Mouse (Mus musculus) spleen, adult 12 weeks (tissue): ENCODE data around the gene Kdm4b.

ENCODE experiments used
- DNase-seq: peaks from one replicate; pipeline ENCODE4 v3.0.0; 2022; ENCODE audit warnings: low spot score

Gene Kdm4b

DNA sequence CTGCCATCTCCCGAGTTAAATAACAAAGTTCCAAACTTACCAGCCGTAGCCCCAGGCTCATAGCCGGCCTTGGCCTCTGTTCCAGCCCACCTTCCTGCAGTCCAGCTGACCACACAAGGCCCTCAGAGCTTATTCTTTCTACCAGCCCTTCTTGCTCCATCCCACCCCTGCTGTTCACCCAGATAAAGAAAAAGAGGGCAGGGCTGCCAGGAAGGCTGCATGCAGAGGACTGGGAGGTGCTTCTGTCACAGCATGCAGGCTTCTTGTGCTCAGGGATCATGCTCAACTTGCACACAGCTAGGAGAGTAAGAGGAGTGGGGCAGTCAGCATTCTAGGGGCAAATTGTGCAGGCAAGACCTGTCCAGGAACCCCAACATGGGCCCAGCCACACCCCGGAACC, 22.3 kb downstream of the Kdm4b start:
- no peak for DNase-seq

DNA sequence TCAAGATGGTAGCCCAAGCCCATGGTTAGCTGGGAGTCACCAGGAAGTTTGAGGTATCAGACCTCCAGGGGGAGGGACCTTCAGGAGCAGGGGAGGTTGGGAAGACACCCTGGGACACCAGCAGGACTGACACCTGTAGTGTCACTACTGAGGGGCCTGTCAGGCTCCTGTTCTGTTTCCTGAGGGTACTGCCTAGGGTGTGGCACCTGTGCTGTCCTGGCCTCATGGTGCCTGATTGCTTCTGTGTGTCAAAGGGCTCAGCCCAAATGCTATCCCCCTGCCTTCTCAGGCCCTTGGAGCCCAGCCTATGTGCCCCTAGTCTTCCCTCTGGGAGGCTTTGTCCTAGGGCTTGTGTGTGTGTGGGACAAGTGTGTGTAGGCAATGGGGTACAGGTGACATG, 22.7 kb downstream of the Kdm4b start:
- DNase-seq, result no peak

DNA sequence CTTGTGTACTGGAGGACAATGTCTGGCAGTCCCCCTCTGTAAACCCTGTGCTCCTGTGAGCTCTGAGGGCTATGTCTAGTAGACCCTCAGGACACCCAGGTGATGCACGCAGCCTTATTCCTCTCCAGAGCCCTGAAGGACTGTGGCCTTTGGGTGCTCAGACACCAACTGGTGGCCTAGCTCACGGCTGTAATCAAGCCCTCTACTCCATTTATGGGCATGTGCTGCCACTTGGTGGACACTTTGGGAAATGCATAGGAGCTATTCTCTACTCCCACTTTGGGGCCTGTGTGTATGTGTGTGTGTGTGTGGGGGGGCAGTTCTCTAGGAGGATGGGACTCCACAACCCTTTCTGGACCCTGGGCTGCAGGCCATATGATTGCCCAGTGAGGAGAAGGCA, 24.8 kb downstream of the Kdm4b start:
- DNase-seq, result peak; percentile 70

DNA sequence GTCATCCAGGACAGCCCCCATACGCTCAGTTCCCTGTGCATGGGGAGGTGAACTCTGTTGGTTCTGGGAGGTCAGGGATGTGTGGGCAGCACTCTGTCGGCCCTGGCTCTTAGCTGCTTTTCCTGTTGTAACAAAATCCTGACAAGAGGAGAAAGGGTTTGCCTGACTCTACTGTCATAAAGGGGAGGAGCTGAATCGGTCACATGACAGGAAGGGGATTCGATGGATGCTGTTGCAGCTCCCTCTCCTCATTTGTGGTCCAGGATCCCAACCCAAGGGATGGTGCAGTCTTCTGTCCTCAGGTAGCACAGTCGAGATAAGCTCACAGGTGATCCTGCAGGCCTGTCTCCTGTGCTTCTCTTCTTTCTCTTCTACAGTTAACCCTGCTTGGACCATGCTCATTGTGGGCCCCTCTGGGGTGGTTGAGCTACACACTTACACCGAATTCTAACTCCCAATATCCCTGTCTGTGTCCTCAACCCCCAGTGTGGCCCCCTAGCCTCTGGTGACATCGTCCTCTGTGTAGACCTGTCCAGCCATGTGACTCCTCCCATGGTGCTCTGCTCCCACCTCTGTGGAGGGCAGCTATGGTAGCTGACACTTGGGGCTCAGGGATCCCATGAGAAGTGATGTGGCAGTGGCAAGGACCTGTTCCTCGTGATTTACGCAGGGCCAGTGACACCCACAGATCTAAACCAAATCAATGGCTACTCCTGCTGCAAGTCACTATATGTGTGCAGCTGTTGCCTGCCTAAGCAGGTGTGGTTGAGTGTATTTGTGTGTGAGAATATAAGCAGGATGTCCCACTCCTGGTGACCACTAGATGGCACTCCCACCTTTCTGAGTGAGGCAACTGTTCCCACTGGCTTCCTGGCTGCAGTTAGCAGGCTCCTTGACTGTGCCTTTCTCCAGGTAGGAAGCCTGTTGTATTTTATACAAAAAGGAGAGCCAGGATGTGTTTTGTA, 31.3 kb downstream of the Kdm4b start:
- DNase-seq, result peak; percentile 43

DNA sequence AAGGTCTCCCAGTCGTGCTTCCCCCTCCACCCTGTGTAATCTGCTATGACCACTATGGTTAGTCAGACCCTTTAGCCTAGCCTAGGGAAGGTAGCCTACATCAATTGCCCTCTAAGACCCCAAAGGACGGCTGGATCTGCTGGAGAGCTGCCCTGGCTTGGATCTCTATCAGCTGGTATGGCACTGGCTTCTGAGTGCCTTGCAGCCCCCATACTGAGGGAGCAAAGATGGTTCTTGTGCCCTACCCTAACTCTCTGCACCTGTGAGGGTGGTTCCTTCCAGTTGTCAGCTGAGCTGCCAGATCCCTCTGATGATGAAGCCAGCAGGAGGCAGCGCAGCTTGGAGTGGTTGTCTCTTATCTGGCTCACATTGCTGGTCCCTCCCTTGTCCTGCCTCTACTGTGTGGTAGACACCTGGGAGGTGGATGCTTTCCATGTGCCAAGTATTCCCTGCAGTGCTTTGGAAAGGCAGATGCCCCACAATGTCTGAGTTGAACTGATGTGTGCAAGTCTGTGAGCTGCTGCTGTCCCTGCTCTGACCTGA, 33.4 kb downstream of the Kdm4b start:
- no peak for DNase-seq

DNA sequence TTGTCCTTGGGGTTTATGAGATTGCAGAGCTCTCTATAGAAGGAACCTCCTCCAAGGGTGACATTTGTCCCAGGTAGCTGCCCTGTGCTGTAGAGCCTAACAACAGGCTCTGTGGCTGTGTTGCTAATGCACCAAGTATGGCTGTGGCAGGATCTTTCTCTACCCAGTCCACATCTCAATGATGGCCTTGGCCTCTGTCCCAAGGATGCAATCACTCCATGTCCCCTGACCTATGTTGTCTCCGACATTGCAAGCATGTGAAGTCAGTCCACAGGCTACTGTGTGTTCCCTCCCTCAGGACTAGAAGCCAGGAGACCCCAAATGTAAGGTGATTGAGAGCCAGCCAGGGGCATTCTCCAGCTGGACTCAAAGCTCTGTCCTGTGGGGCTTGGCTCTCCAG, 34.0 kb downstream of the Kdm4b start:
- DNase-seq, result no peak

DNA sequence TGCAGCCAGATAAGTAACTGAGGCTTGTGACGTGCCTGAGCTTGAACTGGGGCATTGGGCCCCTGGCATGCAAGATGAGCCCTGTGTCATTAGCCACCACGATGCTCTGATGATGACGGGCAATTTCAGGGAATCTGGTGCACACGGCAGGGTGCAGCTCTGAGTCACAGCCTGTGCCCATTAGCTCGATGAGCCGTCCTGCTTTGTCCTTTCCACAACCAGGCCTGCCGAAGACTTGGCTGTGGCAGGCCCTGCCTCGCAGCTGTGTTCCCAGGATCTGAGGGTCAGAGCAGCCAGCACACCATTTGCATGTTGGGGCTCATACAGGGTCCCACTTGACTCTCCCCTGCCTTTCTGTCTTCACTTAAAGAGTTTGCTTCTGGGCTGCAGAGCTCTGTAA, 34.6 kb downstream of the Kdm4b start:
- no peak for DNase-seq

DNA sequence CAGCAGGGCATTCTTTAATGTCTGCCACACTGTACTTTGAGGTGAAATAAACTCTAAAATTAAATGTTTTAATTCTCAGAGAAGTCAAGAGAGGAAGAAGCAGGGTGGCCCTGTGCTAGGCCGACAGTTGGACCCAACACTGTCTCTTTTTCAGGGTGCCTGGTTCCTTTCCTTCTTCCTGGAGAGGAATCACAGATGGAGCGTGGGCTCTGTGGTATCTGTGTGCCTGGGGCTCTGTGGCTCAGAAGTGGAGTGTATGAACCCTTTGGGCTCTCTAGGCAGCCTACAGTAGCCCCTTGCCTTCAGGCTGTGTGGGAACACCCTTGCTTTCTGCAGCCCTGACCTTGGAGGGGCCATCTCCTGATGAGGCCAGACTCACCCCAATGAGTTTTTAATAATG, 35.7 kb downstream of the Kdm4b start:
- DNase-seq, result no peak

DNA sequence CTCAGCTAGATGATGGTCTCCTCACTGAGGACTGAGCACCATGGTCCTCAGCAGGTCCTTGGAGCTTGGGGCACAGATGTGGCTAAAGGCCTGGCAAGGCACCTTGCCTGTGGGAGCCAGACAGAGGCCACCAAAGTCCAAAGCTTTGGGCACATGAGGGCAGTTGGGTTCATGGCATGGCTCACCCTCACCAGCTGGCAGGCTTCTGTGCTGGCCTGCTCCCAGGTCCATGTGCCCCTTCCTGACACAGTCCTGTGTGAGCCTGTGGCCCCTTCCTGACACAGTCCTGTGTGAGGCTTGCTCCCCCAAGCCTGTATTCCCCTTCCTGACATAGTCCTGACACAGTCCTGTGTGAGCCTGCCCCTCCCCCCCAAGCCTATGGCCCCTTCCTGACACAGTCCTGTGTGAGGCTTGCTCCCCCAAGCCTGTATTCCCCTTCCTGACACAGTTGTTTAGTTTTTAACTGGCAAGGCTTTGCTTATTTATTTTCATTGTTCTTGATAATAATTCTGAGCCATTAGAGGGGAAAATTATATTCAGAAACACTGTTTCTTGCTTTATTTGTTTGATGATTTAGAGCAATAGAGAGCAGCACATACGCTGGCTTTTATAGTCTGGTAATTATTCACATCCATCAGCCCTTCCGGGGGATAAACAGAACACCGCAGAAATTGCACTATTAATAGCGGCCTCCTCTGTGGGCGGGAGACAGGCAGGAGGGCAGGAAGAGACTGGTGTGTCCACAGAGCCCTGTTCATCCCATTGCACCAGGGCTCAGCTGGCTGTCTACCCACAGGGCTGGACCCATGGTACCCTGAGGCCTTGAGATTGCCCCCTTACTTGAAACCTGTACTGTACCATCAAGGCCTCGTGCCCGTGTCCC, 40.2 kb downstream of the Kdm4b start:
- DNase-seq, result no peak

DNA sequence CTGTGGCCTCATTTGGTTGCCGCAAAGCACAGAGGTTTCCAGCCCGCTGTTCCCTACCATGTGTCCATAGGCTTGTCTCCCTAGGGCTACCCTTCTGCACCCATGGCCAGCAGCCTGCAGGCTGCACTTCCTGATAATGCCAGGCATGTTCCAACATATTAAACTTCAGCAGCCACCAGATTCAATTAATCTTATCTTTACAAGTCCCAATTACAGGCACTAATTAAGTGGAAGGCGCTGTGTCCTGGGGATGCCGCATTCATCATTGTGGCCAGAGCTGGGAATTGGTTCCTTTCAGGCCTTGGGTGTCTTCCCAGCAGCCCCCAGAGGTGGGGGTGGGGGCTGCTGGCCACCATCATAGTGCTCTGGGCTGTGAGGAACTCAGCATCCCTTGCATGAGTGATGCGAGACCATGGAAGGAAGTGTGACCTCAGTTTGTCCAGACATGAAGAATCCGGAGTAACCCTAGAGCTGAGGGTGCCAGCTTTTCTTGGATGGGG, 42.5 kb downstream of the Kdm4b start:
- DNase-seq, result no peak

DNA sequence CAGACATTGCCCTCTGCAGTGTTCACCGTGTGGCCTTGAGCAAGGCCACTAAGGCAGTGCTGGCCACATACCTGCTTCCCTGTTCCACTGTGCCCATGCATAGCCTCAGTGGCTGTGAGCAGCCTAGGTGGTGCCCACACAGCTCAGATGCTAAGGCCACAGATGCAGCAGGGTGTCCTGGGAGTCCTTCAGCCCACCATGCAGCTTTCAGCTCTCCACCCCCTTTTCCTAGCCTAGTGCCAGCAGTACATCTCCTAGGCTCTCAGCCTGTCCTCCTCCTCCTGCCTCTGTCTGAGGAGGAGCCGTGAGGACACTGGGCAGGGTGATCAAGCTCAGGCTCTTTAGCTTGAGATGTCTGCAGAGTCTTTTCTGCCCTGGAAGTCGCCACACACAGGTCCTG, 44.2 kb downstream of the Kdm4b start:
- no peak for DNase-seq

DNA sequence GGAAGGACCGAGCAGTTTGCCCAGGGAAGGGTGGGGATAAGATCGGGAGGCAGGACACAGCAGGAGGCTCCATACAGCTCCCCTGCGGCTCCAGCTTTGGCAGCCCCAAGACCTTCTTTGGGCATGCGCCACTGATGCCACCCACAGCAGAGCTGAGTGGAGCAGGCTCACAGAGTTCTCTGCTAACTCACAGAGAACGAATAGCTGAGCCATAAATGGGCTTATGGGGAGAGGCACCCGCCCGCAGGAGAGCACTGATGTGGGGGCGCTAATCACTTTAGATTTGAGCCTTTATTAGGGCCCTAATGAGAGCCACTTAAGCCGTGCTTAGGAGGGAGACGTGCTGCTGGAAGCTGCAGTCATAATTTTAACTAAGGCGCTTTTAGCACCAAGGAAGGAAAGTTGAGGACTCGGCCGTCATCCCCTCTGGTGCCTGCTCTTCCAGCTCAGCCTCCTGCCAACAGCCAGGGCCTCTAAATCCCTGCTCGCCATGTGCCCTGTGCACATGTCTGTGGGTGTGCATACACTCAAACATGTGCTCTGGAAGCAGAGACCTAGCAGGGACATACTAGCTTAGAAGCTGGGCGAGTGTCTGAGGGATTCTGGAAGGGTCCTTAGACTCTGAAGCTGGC, 45.3 kb downstream of the Kdm4b start:
- DNase-seq, result no peak

DNA sequence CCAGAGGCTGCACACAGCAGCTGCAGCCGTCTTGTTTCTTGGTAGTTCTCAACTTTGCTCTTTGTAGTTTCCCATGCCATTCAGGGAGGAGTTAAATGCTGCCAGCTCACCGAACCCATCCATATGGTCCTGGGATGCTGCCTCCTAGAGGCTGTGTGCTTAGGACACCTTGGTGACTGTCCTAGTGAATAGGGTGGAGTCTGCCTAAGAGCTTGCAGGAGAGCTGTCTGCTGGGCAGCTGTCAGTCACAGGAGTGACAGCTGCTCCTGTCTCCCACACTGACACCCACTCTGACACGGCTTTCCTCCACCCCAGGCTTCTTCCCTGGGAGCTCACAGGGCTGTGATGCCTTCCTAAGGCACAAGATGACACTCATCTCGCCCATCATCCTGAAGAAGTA, 46.2 kb downstream of the Kdm4b start:
- no peak for DNase-seq

DNA sequence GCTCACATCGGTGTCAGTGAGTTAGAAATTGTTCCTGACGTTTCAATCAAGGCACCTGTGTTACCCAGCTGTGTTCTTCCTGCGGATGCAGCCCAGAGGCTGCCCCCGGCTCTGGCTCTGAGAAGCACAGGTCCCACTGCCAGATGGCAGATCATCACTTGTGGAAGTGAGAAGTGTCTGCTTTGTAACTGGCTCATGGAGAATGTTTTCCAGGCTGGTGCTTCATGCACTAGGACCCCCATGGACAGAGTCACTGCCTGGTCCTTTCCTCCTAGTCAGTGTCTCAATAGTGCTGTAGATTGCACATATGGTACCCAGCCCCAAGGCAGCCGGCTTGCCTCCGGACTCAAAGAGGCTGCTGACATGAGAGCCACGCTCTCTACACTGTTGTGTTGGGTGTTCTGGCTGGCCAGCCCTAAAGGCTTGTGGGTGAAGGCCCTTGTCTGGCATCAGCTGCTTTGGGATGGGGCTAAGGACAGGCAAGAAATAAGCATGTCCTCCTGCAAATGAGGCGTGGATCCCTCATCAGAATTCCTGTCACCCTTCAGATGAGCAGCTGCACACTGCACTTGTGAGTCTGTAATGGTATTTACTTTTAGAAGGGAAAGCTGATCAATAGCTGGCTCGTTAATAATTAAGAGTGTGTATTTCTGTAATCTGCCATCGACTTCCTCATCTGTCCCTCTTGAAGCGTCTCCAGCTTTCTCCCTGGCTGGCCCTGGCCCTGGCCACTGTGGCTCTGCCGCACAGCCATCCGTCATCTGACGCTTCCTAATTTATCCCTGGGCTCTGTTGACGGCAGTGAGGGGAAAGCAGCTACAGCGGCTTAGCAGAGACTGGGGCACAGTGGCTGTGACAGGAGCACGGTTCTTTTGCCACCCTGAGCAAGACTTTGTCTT, 47.5 kb downstream of the Kdm4b start:
- no peak for DNase-seq

DNA sequence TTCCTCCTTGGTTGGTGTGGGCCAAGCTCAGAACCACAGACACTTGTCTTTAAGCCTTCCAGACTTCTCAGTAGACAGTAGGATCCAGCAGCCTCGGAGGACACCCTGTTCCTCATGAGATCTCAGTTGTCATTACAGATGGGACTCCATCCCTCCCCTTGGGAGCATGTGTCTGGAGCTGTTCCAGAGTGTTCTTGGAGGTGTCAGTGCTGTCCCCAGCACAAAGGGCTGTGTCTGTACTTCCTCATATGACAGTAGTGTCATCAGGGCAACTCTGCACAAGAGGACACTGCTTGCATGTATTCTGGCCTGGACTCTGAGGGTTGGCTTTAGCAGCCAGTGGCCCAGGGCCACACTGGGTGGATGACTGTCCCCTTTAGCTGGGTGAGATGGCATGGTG, 49.0 kb downstream of the Kdm4b start:
- no peak for DNase-seq

DNA sequence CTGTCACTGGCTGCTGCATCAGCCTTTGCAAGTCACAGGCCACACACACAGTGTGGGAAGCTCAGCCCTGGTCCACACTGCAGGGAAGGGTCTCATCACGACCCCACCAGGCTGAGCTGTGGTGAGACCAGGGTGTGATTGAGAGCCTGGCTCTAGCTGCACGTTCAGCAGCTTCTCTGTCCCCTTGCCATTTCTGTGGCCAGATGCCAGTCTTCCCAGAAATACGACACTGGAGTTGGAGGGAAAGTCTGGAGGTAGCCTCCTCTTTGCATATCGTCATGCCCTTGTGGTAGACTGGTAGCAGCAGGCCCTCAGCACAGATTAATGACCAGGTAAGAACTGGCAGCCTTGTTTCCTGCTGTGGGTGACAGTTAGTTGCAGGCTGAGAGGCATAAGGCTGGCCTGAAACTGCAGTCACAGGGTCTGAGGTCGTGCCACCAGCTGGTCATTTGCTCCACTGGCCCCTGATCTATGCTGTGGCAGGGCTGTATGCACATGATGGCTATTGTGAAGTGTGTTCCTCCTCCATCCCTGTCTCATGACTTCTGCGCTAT, 53.5 kb downstream of the Kdm4b start:
- DNase-seq, result no peak

DNA sequence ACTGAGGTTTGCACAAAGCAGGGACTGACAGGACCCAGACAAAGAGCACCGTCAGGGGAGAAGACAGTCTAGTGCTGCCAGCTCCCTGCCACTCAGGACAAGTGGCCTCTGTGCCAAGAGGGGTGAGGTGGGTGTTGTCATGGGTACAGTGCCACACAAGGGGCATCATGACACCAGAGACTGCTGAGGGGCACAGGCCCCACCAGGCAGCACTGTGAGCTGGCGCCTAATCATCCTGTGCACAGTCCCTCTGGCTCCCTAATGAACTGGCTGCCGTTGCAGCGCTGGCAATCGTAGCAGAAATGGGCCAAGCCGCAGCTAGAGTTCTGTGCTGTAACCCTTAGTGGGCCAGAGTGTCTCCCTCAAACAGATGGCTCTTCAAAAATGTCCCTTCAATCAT, 54.4 kb downstream of the Kdm4b start:
- no peak for DNase-seq

DNA sequence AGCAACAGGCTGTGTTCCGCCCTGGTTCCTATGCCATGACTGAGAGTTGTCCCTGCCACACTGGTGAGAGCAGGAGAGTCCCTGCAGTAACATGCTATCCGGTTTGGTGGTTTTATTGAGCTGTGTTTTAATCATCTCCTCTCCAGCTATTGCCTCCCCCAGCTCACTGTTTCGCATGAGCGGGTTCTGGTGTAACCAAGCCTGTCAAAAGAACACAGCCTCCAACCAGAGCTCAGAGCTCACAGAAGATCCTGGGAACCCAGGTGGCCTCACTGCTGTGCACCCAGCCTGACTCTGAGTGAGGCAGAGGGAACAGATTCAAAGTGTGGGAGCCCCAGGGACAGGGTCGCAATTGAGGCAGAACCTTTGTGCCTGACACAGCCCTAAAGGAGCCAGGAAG, 55.3 kb downstream of the Kdm4b start:
- DNase-seq, result no peak

DNA sequence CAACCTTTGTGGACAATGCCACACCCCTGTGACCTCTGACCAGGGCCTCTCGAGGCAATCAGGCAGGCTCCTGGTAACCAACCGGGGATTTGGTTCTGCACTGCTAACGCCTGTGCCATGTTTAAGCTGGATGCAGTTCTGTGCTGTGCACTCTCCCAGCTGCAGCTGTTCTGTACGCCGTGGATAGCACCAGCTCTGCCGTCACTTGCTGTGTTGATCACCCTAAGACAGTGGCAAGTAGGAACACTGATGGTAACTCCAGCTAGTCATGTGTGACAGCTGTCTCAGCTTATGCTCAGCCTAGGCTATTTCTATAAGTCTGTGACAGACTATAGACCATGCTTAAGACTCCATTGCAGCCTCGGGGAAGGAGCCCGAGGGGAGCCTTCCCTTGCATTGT, 57.1 kb downstream of the Kdm4b start:
- no peak for DNase-seq

DNA sequence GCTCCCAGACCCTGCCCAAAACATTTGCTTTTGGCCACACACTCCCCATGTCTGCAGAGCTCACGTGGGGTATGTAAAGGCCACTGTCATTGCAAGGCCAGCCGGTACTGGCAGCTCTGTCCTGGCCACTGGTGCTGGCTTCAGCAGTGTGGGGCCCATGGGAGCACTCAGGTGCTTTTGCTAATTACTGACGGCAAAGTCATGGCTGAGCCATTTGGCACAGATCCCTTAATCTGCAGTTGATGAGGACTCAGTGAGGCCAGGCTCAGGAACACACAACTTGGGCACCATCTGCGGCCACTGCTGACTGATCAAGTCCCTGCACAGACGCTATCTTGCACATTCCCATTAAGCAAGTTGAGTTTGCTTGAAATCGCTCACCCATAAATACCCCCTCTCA, 59.0 kb downstream of the Kdm4b start:
- DNase-seq, result no peak

DNA sequence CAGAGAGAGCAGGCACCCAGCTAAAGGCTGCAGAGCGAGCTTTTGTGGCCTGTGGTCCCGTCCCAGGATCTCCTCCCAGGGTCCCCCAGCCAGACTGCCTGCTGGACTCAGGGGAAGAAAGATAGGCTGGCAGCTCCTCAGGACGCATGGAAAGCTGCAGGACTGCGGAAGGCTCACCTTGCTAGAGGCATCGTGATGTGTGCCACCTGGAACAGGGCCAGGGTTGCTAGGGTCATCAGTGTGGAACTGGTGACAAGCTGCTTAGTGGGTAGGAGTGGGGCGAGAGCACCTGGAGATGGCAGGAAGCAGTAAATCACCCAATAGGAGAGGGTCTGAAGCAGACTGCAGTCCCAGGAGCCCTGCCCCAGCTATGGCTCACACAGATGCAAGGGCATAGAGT, 61.8 kb downstream of the Kdm4b start:
- no peak for DNase-seq
